Mouse (Mus musculus) brain, embryonic 14.5 days (tissue): ENCODE measurements around the gene Rest.

Experiments
- CTCF ChIP-seq: fragments of 200-500 bp; IDR thresholded peaks from 2 replicates; pipeline ENCODE4 v1.5.1; 2012; ENCODE audit warnings: inconsistent platforms, mild to moderate bottlenecking, moderate library complexity, borderline replicate concordance; ENCODE audit not compliant: insufficient read depth, insufficient read length; ENCODE audit errors: extremely low read depth
- POLR2A ChIP-seq: fragments of 200-500 bp; IDR thresholded peaks from 2 replicates; pipeline ENCODE4 v1.6.1; 2012; ENCODE audit warnings: mild to moderate bottlenecking, inconsistent platforms, borderline replicate concordance; ENCODE audit not compliant: poor library complexity, insufficient read depth, insufficient read length, severe bottlenecking; ENCODE audit errors: extremely low read depth

DNA sequence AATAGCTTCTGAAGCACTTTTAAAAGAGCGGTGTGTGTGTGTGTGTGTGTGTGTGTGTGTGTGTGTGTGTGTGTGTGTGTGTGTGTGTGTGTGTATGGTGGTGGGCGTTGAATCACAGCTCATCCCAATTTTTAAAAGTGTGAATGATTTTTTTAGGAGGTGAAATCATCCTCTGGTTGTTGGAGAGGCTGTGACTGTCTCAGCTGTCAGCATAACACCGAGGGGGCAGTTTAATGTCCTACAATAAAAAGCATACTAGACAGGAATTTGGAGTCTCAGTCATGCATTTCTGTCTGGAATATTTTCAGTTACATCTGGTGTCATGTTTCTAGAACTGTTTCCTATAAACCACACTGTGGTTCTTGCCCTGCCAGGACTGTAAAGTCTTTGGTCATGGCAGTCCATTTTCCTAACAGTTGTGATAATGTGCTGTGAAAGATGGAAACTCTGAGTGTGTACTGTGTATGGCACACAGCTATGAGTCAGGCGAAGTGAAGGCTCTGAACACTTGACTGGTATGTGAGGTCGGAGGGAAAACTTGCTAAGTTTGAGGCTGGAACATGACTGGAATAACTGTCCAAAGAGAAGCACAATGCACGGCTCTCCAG is 36.1 kb downstream of the Rest start:
- no peak for TF ChIP-seq POLR2A
- TF ChIP-seq CTCF: no peak
